In the genomic region with DNA sequence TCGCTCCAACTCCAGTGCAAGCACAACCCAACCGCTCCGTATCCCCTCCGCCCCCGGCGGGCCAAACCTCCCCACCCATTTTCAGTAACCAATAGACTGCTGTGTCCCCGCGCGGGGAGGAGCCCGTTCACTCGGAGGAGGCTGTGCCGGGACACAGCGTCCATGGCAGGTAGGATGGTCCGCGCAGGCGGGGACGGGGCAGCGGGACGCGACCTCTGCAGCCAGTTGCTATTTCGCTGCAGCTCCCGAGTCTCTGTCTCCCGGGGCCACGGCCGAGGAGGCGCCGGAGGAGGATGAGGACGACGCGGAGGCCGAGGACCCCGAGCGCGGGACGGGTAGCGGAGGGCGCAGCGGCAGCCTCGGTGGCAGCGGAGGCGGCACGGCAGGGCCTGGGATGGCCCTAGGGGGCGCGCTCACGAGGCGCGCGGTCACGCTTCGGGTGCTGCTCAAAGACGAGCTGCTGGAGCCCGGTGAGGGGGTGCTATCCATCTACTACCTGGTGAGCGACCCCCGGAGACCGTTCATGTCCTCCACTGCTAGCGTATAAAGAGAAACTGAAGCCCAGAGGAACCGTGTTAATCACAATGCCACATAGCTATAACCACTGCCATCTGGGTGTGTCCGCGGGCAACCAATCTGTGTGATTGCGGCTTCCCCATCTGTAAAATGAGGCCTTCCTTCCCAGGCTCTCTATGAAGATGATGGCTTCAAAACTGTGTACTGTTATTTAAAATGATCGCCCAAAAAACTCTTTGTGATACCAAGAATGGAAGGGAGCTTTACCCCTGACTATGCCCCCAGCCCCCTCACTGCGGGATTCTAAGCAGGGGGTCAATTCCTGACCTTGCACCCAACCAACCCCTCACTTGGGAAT, we compare ENCODE assay signal across 8 mouse cellular contexts. TPM values are rescaled to one million over a fixed set of nuclear protein-coding genes. Genes with fewer than 3 reads are reported as not detected.
DNase-seq lines count a peak whose midpoint lies in the region; ATAC-seq and TF ChIP-seq lines count a peak whose summit lies in the region.

No protein-coding gene starts in this region.

- 1% methylated on average over 56 of the region's 62 CpGs for WGBS in hindbrain, postnatal 0 days

- peak overlapping the region; percentile 92 for H3K27ac ChIP-seq in hindbrain, postnatal 0 days
- peak overlapping the region; percentile 95 for H3K27ac ChIP-seq in left cerebral cortex, adult 2 months

- ATAC-seq in hindbrain, postnatal 0 days = peak; percentile 84
- peak; percentile 86 for ATAC-seq in megakaryocyte, adult 5-6 weeks (ENCODE audit: poor library complexity, severe bottlenecking)

- H3K4me3 ChIP-seq in hindbrain, postnatal 0 days (ENCODE audit: low read length) = peak overlapping the region; percentile 81
- peak overlapping the region; percentile 96 for H3K4me3 ChIP-seq in left cerebral cortex, adult 2 months

- no peaks in the 10 kb centered on the region for H3K9me3 ChIP-seq in hindbrain, postnatal 0 days (ENCODE audit: low read length)

- H3K9ac ChIP-seq in hindbrain, postnatal 0 days (replicated peaks; ENCODE audit: low read length) = peak overlapping the region; percentile 79

- H3K4me2 ChIP-seq in hindbrain, postnatal 0 days (ENCODE audit: low read depth, low read length) = peak overlapping the region; percentile 99

- no peaks in the 10 kb centered on the region for H3K27me3 ChIP-seq in hindbrain, postnatal 0 days (ENCODE audit: insufficient read depth, low read length)

- DNase-seq in WW6 (ENCODE audit: low read depth, low spot score) = peak; percentile 75
- DNase-seq in cerebellum, postnatal 4 days (ENCODE audit: low spot score in 2 of 2) = peak; percentile 85 to 87
- peak; percentile 90 for DNase-seq in gastrocnemius, adult 18-20 months (ENCODE audit: low spot score)
- peak; percentile 94 for DNase-seq in hindbrain, postnatal 0 days (ENCODE audit: low spot score)
- peak; percentile 88 to 91 for DNase-seq in left cerebral cortex, adult 2 months (ENCODE audit: extremely low spot score in 1 of 2, low spot score in 2 of 2)
- DNase-seq in right cerebral cortex, adult 2 months (ENCODE audit: low spot score in 2 of 2) = peak; percentile 92 to 93
- DNase-seq in urinary bladder, postnatal 14 days (ENCODE audit: low spot score) = peak; percentile 93

- H3K36me3 ChIP-seq in hindbrain, postnatal 0 days (ENCODE audit: insufficient read depth, low read length) = peaks cover 16% of the 10 kb centered on the region; the same call in 1 of the 2 replicates

- TF ChIP-seq CTCF in hindbrain, postnatal 0 days (IDR thresholded peaks at IDR 0.05; ENCODE audit: low read depth) = peak; percentile 25; the same call in 1 of the 2 replicates
- peak; percentile 54 for TF ChIP-seq CTCF in left cerebral cortex, adult 2 months (IDR thresholded peaks at IDR 0.05)

- H3K4me1 ChIP-seq in hindbrain, postnatal 0 days (ENCODE audit: insufficient read depth, low read length) = peaks cover 14% of the 10 kb centered on the region

- intact Hi-C loops in left cerebral cortex, adult 2 months (cut with DNase I) = loop anchor here (1.0 kb wide), 1 partner anchor 50 kb away; a partner anchor contains a TSS

RNA-seq across cellular contexts. Expression of a gene that starts 3.8 kb away (rescaled TPM):
- 10 to 100 TPM; 34.6 to 35.4 TPM for total RNA-seq in gastrocnemius, adult 18-20 months (2021)
- 185 and 186 TPM in 2 replicates for total RNA-seq in hindbrain, postnatal 0 days (2014; rRNA removed)
- polyA plus RNA-seq in hindbrain, postnatal 0 days (2015; fragmentation: Nextera tagmentation; extraction: Ambion mirVana) = 106 and 107 TPM in 2 replicates
- 10 to 100 TPM; 90.8 to 91.2 TPM for total RNA-seq in left cerebral cortex, adult 2 months (2021)
- total RNA-seq in megakaryocyte, adult 5-6 weeks (2015) = 23.2 and 28.6 TPM in 2 replicates
- total RNA-seq in megakaryocyte, adult 5-6 weeks (2017) = 95.5 and 112 TPM in 2 replicates

RNA-seq across cellular contexts. Expression of a gene that starts 3.9 kb away (rescaled TPM):
- total RNA-seq in gastrocnemius, adult 18-20 months (2021) = 1 to 10 TPM; 1.9 to 3.2 TPM
- total RNA-seq in hindbrain, postnatal 0 days (2014; rRNA removed) = 5.4 and 5.9 TPM in 2 replicates
- polyA plus RNA-seq in hindbrain, postnatal 0 days (2015; fragmentation: Nextera tagmentation; extraction: Ambion mirVana) = 4.3 and 4.6 TPM in 2 replicates
- total RNA-seq in left cerebral cortex, adult 2 months (2021) = 1 to 10 TPM; 2.5 to 3.1 TPM
- 0.25 and 0.62 TPM in 2 replicates for total RNA-seq in megakaryocyte, adult 5-6 weeks (2015)
- 0.22 and 0.24 TPM in 2 replicates for total RNA-seq in megakaryocyte, adult 5-6 weeks (2017)

RNA-seq across cellular contexts. Expression of a gene that starts 23.0 kb away (rescaled TPM):
- not detected for total RNA-seq in gastrocnemius, adult 18-20 months (2021)
- total RNA-seq in hindbrain, postnatal 0 days (2014; rRNA removed) = 136 and 140 TPM in 2 replicates
- polyA plus RNA-seq in hindbrain, postnatal 0 days (2015; fragmentation: Nextera tagmentation; extraction: Ambion mirVana) = 178 and 193 TPM in 2 replicates
- total RNA-seq in left cerebral cortex, adult 2 months (2021) = 10 to 100 TPM; 88.7 to 90.6 TPM
- total RNA-seq in megakaryocyte, adult 5-6 weeks (2015) = not detected in 2 replicates
- not detected in 2 replicates for total RNA-seq in megakaryocyte, adult 5-6 weeks (2017)

RNA-seq across cellular contexts. Expression of a gene that starts 27.1 kb away (rescaled TPM):
- 1 to 10 TPM; 7.7 to 7.9 TPM for total RNA-seq in gastrocnemius, adult 18-20 months (2021)
- 76.0 and 79.5 TPM in 2 replicates for total RNA-seq in hindbrain, postnatal 0 days (2014; rRNA removed)
- 84.5 and 87.6 TPM in 2 replicates for polyA plus RNA-seq in hindbrain, postnatal 0 days (2015; fragmentation: Nextera tagmentation; extraction: Ambion mirVana)
- total RNA-seq in left cerebral cortex, adult 2 months (2021) = 10 to 100 TPM; 38.9 to 43.2 TPM
- 21.7 and 22.3 TPM in 2 replicates for total RNA-seq in megakaryocyte, adult 5-6 weeks (2015)
- 28.4 and 35.0 TPM in 2 replicates for total RNA-seq in megakaryocyte, adult 5-6 weeks (2017)

RNA-seq across cellular contexts. Expression of a gene that starts 30.9 kb away (rescaled TPM):
- under 1 TPM; 0.46 to 0.95 TPM for total RNA-seq in gastrocnemius, adult 18-20 months (2021)
- 5.8 and 6.1 TPM in 2 replicates for total RNA-seq in hindbrain, postnatal 0 days (2014; rRNA removed)
- 4.5 and 5.3 TPM in 2 replicates for polyA plus RNA-seq in hindbrain, postnatal 0 days (2015; fragmentation: Nextera tagmentation; extraction: Ambion mirVana)
- 1 to 10 TPM; 1.6 to 2.0 TPM for total RNA-seq in left cerebral cortex, adult 2 months (2021)
- 8.1 and 9.6 TPM in 2 replicates for total RNA-seq in megakaryocyte, adult 5-6 weeks (2015)
- total RNA-seq in megakaryocyte, adult 5-6 weeks (2017) = 18.3 and 22.2 TPM in 2 replicates

Comparison
In these comparisons a context has a peak if more than half of its experiments do, and no peak if none do; other contexts are left out.
1. Peak in every context shown above with its lines: DNase-seq, ATAC-seq, H3K4me3 ChIP-seq and H3K27ac ChIP-seq.
2. RNA of a gene that starts 23.0 kb away (total RNA-seq): 136 to 140 TPM in hindbrain, postnatal 0 days and 88.7 to 90.6 TPM in left cerebral cortex, adult 2 months; not detected in gastrocnemius, adult 18-20 months and not detected in megakaryocyte, adult 5-6 weeks; every median in the first group is over 10 times any median in the second.